22 mouse cellular contexts compared by ENCODE assay signal in the genomic region with DNA sequence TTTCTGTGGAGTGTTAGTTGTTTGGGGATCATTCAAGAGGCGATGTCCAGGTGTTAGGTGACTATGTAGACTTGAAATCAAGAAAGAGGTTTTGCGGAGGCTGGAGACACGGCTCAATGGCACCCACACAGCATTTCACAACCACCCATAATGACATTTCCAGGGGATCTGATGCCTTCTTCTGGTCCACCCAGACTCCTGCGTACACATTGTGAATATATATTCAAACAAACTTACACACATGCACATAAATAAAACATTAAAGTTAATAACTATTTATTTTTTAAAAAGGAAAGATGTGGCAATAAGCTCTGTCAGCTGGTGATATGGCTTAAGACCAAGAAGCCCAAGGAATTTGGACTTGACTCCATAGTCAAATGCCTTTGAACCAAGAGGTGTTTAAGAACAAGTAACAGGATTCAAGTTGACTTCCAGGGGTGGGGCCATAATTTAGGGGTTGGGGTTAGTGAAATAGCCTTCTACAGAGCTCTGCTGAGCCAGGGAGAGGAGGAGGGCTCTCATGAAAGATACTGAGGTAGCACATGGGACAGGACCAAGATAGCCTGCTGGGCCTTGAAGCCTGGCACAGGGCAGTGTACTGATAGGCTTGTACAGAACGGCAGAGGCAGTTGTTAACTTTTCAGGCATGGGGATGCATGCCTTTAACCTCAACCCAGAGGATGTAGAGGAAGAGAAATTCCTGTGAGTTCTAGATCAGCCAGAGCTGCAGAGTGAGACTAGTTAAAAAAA. TPM values are rescaled to one million over a fixed set of nuclear protein-coding genes. Genes with fewer than 3 reads are reported as not detected.
DNase-seq lines count a peak whose midpoint lies in the region; ATAC-seq lines count a peak whose summit lies in the region.
"Had no signal": no experiment of that assay in that cellular context is flagged by ENCODE, and none has a peak within 500 bp of the region (broad histone marks: within the 10 kb centered on the region; RNA-seq: fewer than 3 reads in every experiment).

No protein-coding gene starts in this region.

- H3K4me3 ChIP-seq in kidney, embryonic 15.5 days (replicated peaks) = no peak overlapping the region
- no peak overlapping the region for H3K4me3 ChIP-seq in lung, embryonic 15.5 days
- H3K4me3 ChIP-seq: embryonic facial prominence, embryonic 13.5 days; forebrain, embryonic 12.5 days; heart, embryonic 10.5 days; hindbrain, embryonic 13.5 days had no signal

- ATAC-seq in kidney, embryonic 15.5 days (replicated peaks; ENCODE audit: low FRiP score) = no peak
- peak; percentile 76 for ATAC-seq in lung, embryonic 15.5 days (ENCODE audit: borderline replicate concordance, extremely low read depth, low FRiP score, low TSS enrichment)
- ATAC-seq in megakaryocyte-erythroid progenitor cell, adult 5-6 weeks (replicated peaks; ENCODE audit: low FRiP score, low TSS enrichment, poor library complexity, severe bottlenecking) = peak; percentile 71
- ATAC-seq: forebrain, embryonic 16.5 days had no signal

- peak; percentile 38 for DNase-seq in kidney, adult 9 months
- DNase-seq in lung, adult 18-20 months = no peak
- peak; percentile 37 for DNase-seq in lung, postnatal 10 days
- no peak for DNase-seq in B cell, adult 2 months
- DNase-seq in layer of hippocampus, adult 8-10 months (ENCODE audit: low spot score in 2 of 2) = no peak
- DNase-seq: adrenal gland, adult 8-10 months; adrenal gland, postnatal 36 days; cerebellum, adult 11 months; cerebellum, adult 9-10 months; cerebellum, postnatal 25 days; gastrocnemius, postnatal 10 days; heart, adult 18-20 months; heart, postnatal 10 days had no signal

- H3K9me3 ChIP-seq in kidney, embryonic 15.5 days (replicated peaks) = no peaks in the 10 kb centered on the region
- no peaks in the 10 kb centered on the region for H3K9me3 ChIP-seq in lung, embryonic 15.5 days
- H3K9me3 ChIP-seq: embryonic facial prominence, embryonic 13.5 days; forebrain, embryonic 12.5 days; heart, embryonic 10.5 days; hindbrain, embryonic 13.5 days had no signal

- H3K36me3 ChIP-seq in kidney, embryonic 15.5 days = no peaks in the 10 kb centered on the region
- H3K36me3 ChIP-seq in lung, embryonic 15.5 days = no peaks in the 10 kb centered on the region
- H3K36me3 ChIP-seq: embryonic facial prominence, embryonic 13.5 days; forebrain, embryonic 12.5 days; heart, embryonic 10.5 days; hindbrain, embryonic 13.5 days had no signal

- 86% methylated on average over 5 of the region's 5 CpGs for whole genome bisulfite sequencing in kidney, embryonic 15.5 days
- 53% methylated on average over 5 of the region's 5 CpGs for WGBS in lung, embryonic 15.5 days

- peaks cover 6% of the 10 kb centered on the region for H3K27me3 ChIP-seq in kidney, embryonic 15.5 days
- 0 out of 2 replicates have a peak, but pooled peaks cover 3% of the 10 kb centered on the region for H3K27me3 ChIP-seq in lung, embryonic 15.5 days
- H3K27me3 ChIP-seq: CH12.LX had no signal

- 0 out of 2 replicates have a peak, but pooled peaks cover 3% of the 10 kb centered on the region for H3K4me1 ChIP-seq in kidney, embryonic 15.5 days
- H3K4me1 ChIP-seq in lung, embryonic 15.5 days = no peaks in the 10 kb centered on the region
- H3K4me1 ChIP-seq: embryonic facial prominence, embryonic 13.5 days; forebrain, embryonic 12.5 days; heart, embryonic 10.5 days; hindbrain, embryonic 13.5 days had no signal

- H3K27ac ChIP-seq in kidney, embryonic 15.5 days = no peak overlapping the region
- H3K27ac ChIP-seq in lung, embryonic 15.5 days = peak overlapping the region; percentile 31; the same call in 1 of the 2 replicates
- H3K27ac ChIP-seq: embryonic facial prominence, embryonic 13.5 days; forebrain, embryonic 12.5 days; heart, embryonic 10.5 days; hindbrain, embryonic 13.5 days had no signal

- no peak overlapping the region for H3K9ac ChIP-seq in kidney, embryonic 15.5 days
- no peak overlapping the region for H3K9ac ChIP-seq in lung, embryonic 15.5 days
- H3K9ac ChIP-seq: embryonic facial prominence, embryonic 13.5 days; forebrain, embryonic 12.5 days; hindbrain, embryonic 13.5 days had no signal

- H3K4me2 ChIP-seq in kidney, embryonic 15.5 days = no peak overlapping the region
- no peak overlapping the region for H3K4me2 ChIP-seq in lung, embryonic 15.5 days
- H3K4me2 ChIP-seq: embryonic facial prominence, embryonic 13.5 days; forebrain, embryonic 12.5 days; hindbrain, embryonic 13.5 days had no signal

RNA-seq across cellular contexts. Expression of gene Rps4x, which starts 13.5 kb away (rescaled TPM):
- 790 and 827 TPM in 2 replicates for polyA plus RNA-seq in kidney, embryonic 15.5 days (2015; fragmentation: Nextera tagmentation; extraction: Ambion mirVana)
- 801 and 804 TPM in 2 replicates for polyA plus RNA-seq in lung, embryonic 15.5 days (2015; fragmentation: Nextera tagmentation; extraction: Ambion mirVana)
- 4,499 and 4,557 TPM in 2 replicates for total RNA-seq in megakaryocyte-erythroid progenitor cell, adult 5-6 weeks (2014; fragmentation: Nextera tagmentation)
- total RNA-seq in megakaryocyte-erythroid progenitor cell, adult 5-6 weeks (2017) = 2,530 and 2,821 TPM in 2 replicates
- 100 to 1,000 TPM; 452 to 610 (median 507) TPM for total RNA-seq in layer of hippocampus, adult 8-10 months (2022)

RNA-seq across cellular contexts. Expression of gene Ercc6l, which starts 18.8 kb away (rescaled TPM):
- 13.5 and 13.9 TPM in 2 replicates for polyA plus RNA-seq in kidney, embryonic 15.5 days (2015; fragmentation: Nextera tagmentation; extraction: Ambion mirVana)
- 17.0 and 17.1 TPM in 2 replicates for polyA plus RNA-seq in lung, embryonic 15.5 days (2015; fragmentation: Nextera tagmentation; extraction: Ambion mirVana)
- total RNA-seq in megakaryocyte-erythroid progenitor cell, adult 5-6 weeks (2014; fragmentation: Nextera tagmentation) = 14.2 and 22.9 TPM in 2 replicates
- total RNA-seq in megakaryocyte-erythroid progenitor cell, adult 5-6 weeks (2017) = 27.2 and 27.8 TPM in 2 replicates
- total RNA-seq in layer of hippocampus, adult 8-10 months (2022) = under 1 TPM in 3 of 4 experiments, not detected in 1; 0.14 to 0.36 (median 0.18) TPM

RNA-seq across cellular contexts. Expression of gene Pin4, which starts 56.5 kb away (rescaled TPM):
- 68.1 and 75.6 TPM in 2 replicates for polyA plus RNA-seq in kidney, embryonic 15.5 days (2015; fragmentation: Nextera tagmentation; extraction: Ambion mirVana)
- 59.6 and 64.8 TPM in 2 replicates for polyA plus RNA-seq in lung, embryonic 15.5 days (2015; fragmentation: Nextera tagmentation; extraction: Ambion mirVana)
- total RNA-seq in megakaryocyte-erythroid progenitor cell, adult 5-6 weeks (2014; fragmentation: Nextera tagmentation) = 67.6 and 96.7 TPM in 2 replicates
- 162 and 169 TPM in 2 replicates for total RNA-seq in megakaryocyte-erythroid progenitor cell, adult 5-6 weeks (2017)
- total RNA-seq in layer of hippocampus, adult 8-10 months (2022) = 10 to 100 TPM in 3 of 4 experiments, 1 to 10 TPM in 1; 9.6 to 32.9 (median 23.5) TPM

Comparison
In these comparisons a context has a peak if more than half of its experiments do, and no peak if none do; other contexts are left out.
1. DNase-seq: peak in kidney, adult 9 months (single experiment) and lung, postnatal 10 days (single experiment); none in lung, adult 18-20 months (0 of 2), B cell, adult 2 months (0 of 2) and layer of hippocampus, adult 8-10 months (0 of 2).
2. RNA of gene Rps4x, which starts 13.5 kb away (total RNA-seq): 2,530 to 4,557 TPM in megakaryocyte-erythroid progenitor cell, adult 5-6 weeks; 452 to 610 TPM in layer of hippocampus, adult 8-10 months; every median in the first group is over 4 times any median in the second.
3. RNA of gene Ercc6l, which starts 18.8 kb away (total RNA-seq): 14.2 to 27.8 TPM in megakaryocyte-erythroid progenitor cell, adult 5-6 weeks; 0.14 to 0.36 TPM in layer of hippocampus, adult 8-10 months; every median in the first group is over 10 times any median in the second.